15 mouse cellular contexts compared by ENCODE assay signal in genomic region chr7:31182863-31183262, GRCm38 (mm10). TPM values are rescaled to one million over a fixed set of nuclear protein-coding genes. Genes with fewer than 3 reads are reported as not detected.
DNase-seq lines count a peak whose midpoint lies in the region; ATAC-seq and TF ChIP-seq lines count a peak whose summit lies in the region.
"Had no signal": no experiment of that assay in that cellular context is flagged by ENCODE, and none has a peak within 500 bp of the region (broad histone marks: within the 10 kb centered on the region; RNA-seq: fewer than 3 reads in every experiment).

No protein-coding gene starts in this region.

- no peaks in the 10 kb centered on the region for H3K36me3 ChIP-seq in heart, postnatal 0 days (replicated peaks; ENCODE audit: control insufficient read depth, insufficient read depth, low read length)
- no peaks in the 10 kb centered on the region for H3K36me3 ChIP-seq in heart, embryonic 11.5 days (ENCODE audit: control insufficient read depth, insufficient read depth, low read length)
- no peaks in the 10 kb centered on the region for H3K36me3 ChIP-seq in liver, postnatal 0 days (replicated peaks; ENCODE audit: insufficient read depth, low read length)
- no peaks in the 10 kb centered on the region for H3K36me3 ChIP-seq in liver, embryonic 11.5 days (ENCODE audit: control insufficient read depth, insufficient read depth, low read length)
- H3K36me3 ChIP-seq in ES-Bruce4 (ENCODE audit: control insufficient read depth, insufficient read depth, low read length, poor library complexity, severe bottlenecking), result no peaks in the 10 kb centered on the region
- H3K36me3 ChIP-seq: embryonic facial prominence, embryonic 12.5 days; midbrain, embryonic 13.5 days had no signal

- H3K4me3 ChIP-seq in heart, postnatal 0 days (ENCODE audit: low read depth, low read length), result no peak overlapping the region
- H3K4me3 ChIP-seq in heart, embryonic 11.5 days (ENCODE audit: low read depth, low read length), result no peak overlapping the region
- no peak overlapping the region for H3K4me3 ChIP-seq in liver, postnatal 0 days (ENCODE audit: low read depth, low read length)
- H3K4me3 ChIP-seq in liver, embryonic 11.5 days (ENCODE audit: low read depth, low read length), result no peak overlapping the region
- H3K4me3 ChIP-seq in ES-Bruce4 (ENCODE audit: low read depth, low read length), result no peak overlapping the region
- H3K4me3 ChIP-seq: embryonic facial prominence, embryonic 12.5 days; midbrain, embryonic 13.5 days had no signal

- H3K9me3 ChIP-seq in heart, postnatal 0 days (replicated peaks; ENCODE audit: control insufficient read depth, low read length), result no peaks in the 10 kb centered on the region
- no peaks in the 10 kb centered on the region for H3K9me3 ChIP-seq in heart, embryonic 11.5 days (replicated peaks; ENCODE audit: control insufficient read depth, low read length)
- H3K9me3 ChIP-seq in liver, postnatal 0 days (ENCODE audit: low read length), result no peaks in the 10 kb centered on the region
- H3K9me3 ChIP-seq in liver, embryonic 11.5 days (ENCODE audit: control insufficient read depth, low read length), result no peaks in the 10 kb centered on the region
- no peaks in the 10 kb centered on the region for H3K9me3 ChIP-seq in ES-Bruce4 (replicated peaks; ENCODE audit: control insufficient read depth, insufficient read depth, low read length, poor library complexity, severe bottlenecking)
- H3K9me3 ChIP-seq: embryonic facial prominence, embryonic 12.5 days; midbrain, embryonic 13.5 days had no signal

- no peaks in the 10 kb centered on the region for H3K4me1 ChIP-seq in heart, postnatal 0 days (ENCODE audit: control insufficient read depth, insufficient read depth)
- H3K4me1 ChIP-seq in heart, embryonic 11.5 days (ENCODE audit: control insufficient read depth, insufficient read depth, low read length), result no peaks in the 10 kb centered on the region
- H3K4me1 ChIP-seq in liver, postnatal 0 days (ENCODE audit: insufficient read depth), result no peaks in the 10 kb centered on the region
- no peaks in the 10 kb centered on the region for H3K4me1 ChIP-seq in liver, embryonic 11.5 days (replicated peaks; ENCODE audit: control insufficient read depth, insufficient read depth, low read length)
- no peaks in the 10 kb centered on the region for H3K4me1 ChIP-seq in ES-Bruce4 (ENCODE audit: control insufficient read depth, insufficient read depth, low read length)
- H3K4me1 ChIP-seq: embryonic facial prominence, embryonic 12.5 days; midbrain, embryonic 13.5 days had no signal

- no peak for TF ChIP-seq EP300 in heart, postnatal 0 days (IDR thresholded peaks at IDR 0.05; ENCODE audit: low read depth)
- no peak for TF ChIP-seq EP300 in liver, postnatal 0 days (IDR thresholded peaks at IDR 0.05; ENCODE audit: low read depth)
- no peak for TF ChIP-seq EP300 in ES-Bruce4 (IDR thresholded peaks at IDR 0.05; ENCODE audit: insufficient read depth, low read depth, low read length)

- ATAC-seq in heart, postnatal 0 days (ENCODE audit: insufficient read depth, low read depth), result no peak
- ATAC-seq in heart, embryonic 11.5 days (replicated peaks; ENCODE audit: insufficient number of reproducible peaks, low FRiP score, low TSS enrichment), result no peak
- ATAC-seq in liver, postnatal 0 days, result no peak
- no peak for ATAC-seq in liver, embryonic 11.5 days (replicated peaks; ENCODE audit: low FRiP score)
- ATAC-seq in common myeloid progenitor, adult 5-6 weeks (replicated peaks; ENCODE audit: low read depth, poor library complexity, severe bottlenecking), result peak; percentile 68; the same call in 1 of the 2 replicates
- ATAC-seq: hindbrain, embryonic 16.5 days; midbrain, embryonic 13.5 days had no signal

- 43% methylated on average over 2 of the region's 2 CpGs for WGBS in heart, postnatal 0 days
- 27% methylated on average over 2 of the region's 2 CpGs for WGBS in heart, embryonic 11.5 days (ENCODE audit: insufficient replicate concordance)
- 37% methylated on average over 2 of the region's 2 CpGs for WGBS in liver, postnatal 0 days (ENCODE audit: insufficient replicate concordance)
- WGBS in liver, embryonic 11.5 days, result 43% methylated on average over 2 of the region's 2 CpGs

- TF ChIP-seq POLR2A in ES-Bruce4 (IDR thresholded peaks at IDR 0.05; ENCODE audit: insufficient read depth, low read length), result no peak

- no peak overlapping the region for H3K9ac ChIP-seq in heart, postnatal 0 days (replicated peaks; ENCODE audit: low read depth, low read length)
- H3K9ac ChIP-seq in heart, embryonic 11.5 days (ENCODE audit: low read depth, low read length), result no peak overlapping the region
- no peak overlapping the region for H3K9ac ChIP-seq in liver, postnatal 0 days (replicated peaks)
- H3K9ac ChIP-seq in liver, embryonic 11.5 days (ENCODE audit: low read depth, low read length), result no peak overlapping the region
- no peak overlapping the region for H3K9ac ChIP-seq in ES-Bruce4 (ENCODE audit: low read depth, poor library complexity, severe bottlenecking)
- H3K9ac ChIP-seq: embryonic facial prominence, embryonic 12.5 days; midbrain, embryonic 13.5 days had no signal

- H3K27me3 ChIP-seq in heart, postnatal 0 days (ENCODE audit: control insufficient read depth, insufficient read depth, low read length), result no peaks in the 10 kb centered on the region
- H3K27me3 ChIP-seq in heart, embryonic 11.5 days (ENCODE audit: control insufficient read depth, insufficient read depth, low read length), result no peaks in the 10 kb centered on the region
- H3K27me3 ChIP-seq in liver, postnatal 0 days (ENCODE audit: insufficient read depth, low read length), result no peaks in the 10 kb centered on the region
- no peaks in the 10 kb centered on the region for H3K27me3 ChIP-seq in liver, embryonic 11.5 days (replicated peaks; ENCODE audit: control insufficient read depth, insufficient read depth, low read length)
- no peaks in the 10 kb centered on the region for H3K27me3 ChIP-seq in ES-Bruce4 (ENCODE audit: control insufficient read depth, insufficient read depth, low read length, poor library complexity, severe bottlenecking)
- H3K27me3 ChIP-seq: embryonic facial prominence, embryonic 12.5 days; midbrain, embryonic 13.5 days had no signal

- H3K27ac ChIP-seq in heart, postnatal 0 days (ENCODE audit: low read depth), result no peak overlapping the region
- no peak overlapping the region for H3K27ac ChIP-seq in heart, embryonic 11.5 days (ENCODE audit: low read depth, low read length)
- no peak overlapping the region for H3K27ac ChIP-seq in liver, postnatal 0 days (ENCODE audit: low read depth)
- H3K27ac ChIP-seq in liver, embryonic 11.5 days (ENCODE audit: low read depth, low read length), result no peak overlapping the region
- no peak overlapping the region for H3K27ac ChIP-seq in ES-Bruce4 (ENCODE audit: insufficient read depth, low read length)
- H3K27ac ChIP-seq: embryonic facial prominence, embryonic 12.5 days; midbrain, embryonic 13.5 days had no signal

- H3K4me2 ChIP-seq in heart, postnatal 0 days (ENCODE audit: low read depth, low read length), result no peak overlapping the region
- H3K4me2 ChIP-seq in heart, embryonic 11.5 days, result no peak overlapping the region
- H3K4me2 ChIP-seq in liver, postnatal 0 days (ENCODE audit: low read depth, low read length), result no peak overlapping the region
- no peak overlapping the region for H3K4me2 ChIP-seq in liver, embryonic 11.5 days
- H3K4me2 ChIP-seq: embryonic facial prominence, embryonic 12.5 days; midbrain, embryonic 13.5 days had no signal

- no peak for DNase-seq in heart, postnatal 0 days (ENCODE audit: low spot score)
- no peak for DNase-seq in liver, postnatal 0 days
- no peak for DNase-seq in liver, embryonic 11.5 days (ENCODE audit: low spot score)
- DNase-seq in spleen, postnatal 4 days (ENCODE audit: low spot score in 2 of 2), result no peak
- no peak for DNase-seq in adrenal gland, postnatal 14 days
- DNase-seq: adrenal gland, postnatal 10 days; B cell, adult 2 months; cerebellum, postnatal 36 days; lung, postnatal 36 days had no signal

- peak; percentile 31 for TF ChIP-seq CTCF in heart, postnatal 0 days (IDR thresholded peaks at IDR 0.05; ENCODE audit: low read depth)
- peak; percentile 45 for TF ChIP-seq CTCF in liver, postnatal 0 days (IDR thresholded peaks at IDR 0.05; ENCODE audit: low read depth)
- TF ChIP-seq CTCF in ES-Bruce4 (IDR thresholded peaks at IDR 0.05; ENCODE audit: low read depth, low read length), result peak; percentile 68

RNA-seq across cellular contexts. Expression of gene Gramd1a, which starts 27.2 kb away (rescaled TPM):
- 53.9 and 57.2 TPM in 2 replicates for total RNA-seq in heart, postnatal 0 days (2014; rRNA removed; ENCODE audit: low replicate concordance)
- 25.9 and 27.0 TPM in 2 replicates for polyA plus RNA-seq in heart, postnatal 0 days (2015; fragmentation: Nextera tagmentation; extraction: Ambion mirVana)
- polyA plus RNA-seq in heart, embryonic 11.5 days (2014; fragmentation: Nextera tagmentation; extraction: Ambion mirVana), result 49.0 and 55.9 TPM in 2 replicates
- polyA plus RNA-seq in liver, postnatal 0 days (2015; fragmentation: Nextera tagmentation; extraction: Ambion mirVana), result 7.1 and 8.9 TPM in 2 replicates
- polyA plus RNA-seq in liver, embryonic 11.5 days (2014; fragmentation: Nextera tagmentation; extraction: Ambion mirVana), result 40.9 and 47.6 TPM in 2 replicates
- polyA plus RNA-seq in ES-Bruce4 (2011; ENCODE audit: insufficient read depth, insufficient read length, low read depth, missing spikeins), result 52.0 and 54.9 TPM in 2 replicates
- 30.8 and 38.7 TPM in 2 replicates for total RNA-seq in common myeloid progenitor, adult 5-6 weeks (2017)
- total RNA-seq in adrenal gland, postnatal 14 days (2021), result 45.9 and 72.5 TPM in 2 replicates

RNA-seq across cellular contexts. Expression of gene Scn1b, which starts 56.1 kb away (rescaled TPM):
- 4.7 and 28.3 TPM in 2 replicates for total RNA-seq in heart, postnatal 0 days (2014; rRNA removed; ENCODE audit: low replicate concordance)
- 4.2 and 5.3 TPM in 2 replicates for polyA plus RNA-seq in heart, postnatal 0 days (2015; fragmentation: Nextera tagmentation; extraction: Ambion mirVana)
- polyA plus RNA-seq in heart, embryonic 11.5 days (2014; fragmentation: Nextera tagmentation; extraction: Ambion mirVana), result 3.0 TPM in 2 replicates
- 2.8 and 3.1 TPM in 2 replicates for polyA plus RNA-seq in liver, postnatal 0 days (2015; fragmentation: Nextera tagmentation; extraction: Ambion mirVana)
- 0.57 and 1.0 TPM in 2 replicates for polyA plus RNA-seq in liver, embryonic 11.5 days (2014; fragmentation: Nextera tagmentation; extraction: Ambion mirVana)
- polyA plus RNA-seq in ES-Bruce4 (2011; ENCODE audit: insufficient read depth, insufficient read length, low read depth, missing spikeins), result 26.1 and 27.5 TPM in 2 replicates
- total RNA-seq in common myeloid progenitor, adult 5-6 weeks (2017), result 2.1 TPM in 1 of 2 replicates, not detected in the other
- total RNA-seq in adrenal gland, postnatal 14 days (2021), result 8.6 and 11.8 TPM in 2 replicates
